Mouse (Mus musculus) layer of hippocampus, adult 2 months (tissue): ENCODE results near the gene Fndc1. TPM values are rescaled to one million over a fixed set of nuclear protein-coding genes. Genes with fewer than 3 reads are reported as not detected.

Experiments
- DNase-seq, 2 experiments: peaks; one replicate each; pipeline ENCODE4 v3.0.0; 2022; ENCODE audit warnings: low spot score in 2 of 2
- H3K27ac ChIP-seq: fragments of 200-600 bp; 2 replicates; pipeline ENCODE4 v1.8.1; 2022
- H3K4me3 ChIP-seq: fragments of 200-600 bp; 2 replicates; pipeline ENCODE4 v1.8.1; 2022; ENCODE audit warnings: mild to moderate bottlenecking
- CTCF ChIP-seq: fragments of 200-600 bp; conservative IDR thresholded peaks from 2 replicates; pipeline ENCODE4 v1.8.1; 2022; ENCODE audit warnings: antibody characterized with exemption, mild to moderate bottlenecking, moderate library complexity
- microRNA-seq, 2 experiments: library from miRNA; unstranded; fragments of <30 nt; microRNA quantifications; one replicate each; pipeline ENCODE4 v1.2.0; 2021
- total RNA-seq, 2 experiments: library from RNA; stranded (reverse); gene quantifications; 2 replicates each; pipeline ENCODE4 v1.2.3; 2021

The Fndc1 gene
- total RNA-seq, 2 experiments from 2014 or later = 14.9 to 15.4 TPM

DNA sequence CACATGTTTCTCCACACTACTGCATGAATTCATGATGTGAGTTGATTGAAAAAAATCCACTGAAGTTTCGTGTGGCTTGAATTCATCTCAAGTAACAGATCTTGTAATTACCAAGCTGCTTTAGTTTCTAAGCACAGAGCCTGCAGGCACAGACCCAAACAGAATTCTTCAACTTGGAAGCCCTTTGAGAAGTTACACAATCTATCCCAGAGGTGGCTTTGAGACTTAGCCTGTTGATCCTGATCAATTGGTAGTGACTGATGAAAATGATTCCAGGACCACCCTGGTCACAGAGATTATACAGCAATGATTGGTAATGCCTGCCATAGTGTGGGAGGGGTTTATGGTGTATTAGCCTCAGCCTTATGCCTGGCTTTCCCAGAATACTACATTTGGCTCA, 108.2 kb downstream of the Fndc1 start:
- TF ChIP-seq CTCF = no peak
- DNase-seq = no peak
- Histone ChIP-seq H3K27ac (no peak overlapping the region), H3K4me3 (no peak overlapping the region)

DNA sequence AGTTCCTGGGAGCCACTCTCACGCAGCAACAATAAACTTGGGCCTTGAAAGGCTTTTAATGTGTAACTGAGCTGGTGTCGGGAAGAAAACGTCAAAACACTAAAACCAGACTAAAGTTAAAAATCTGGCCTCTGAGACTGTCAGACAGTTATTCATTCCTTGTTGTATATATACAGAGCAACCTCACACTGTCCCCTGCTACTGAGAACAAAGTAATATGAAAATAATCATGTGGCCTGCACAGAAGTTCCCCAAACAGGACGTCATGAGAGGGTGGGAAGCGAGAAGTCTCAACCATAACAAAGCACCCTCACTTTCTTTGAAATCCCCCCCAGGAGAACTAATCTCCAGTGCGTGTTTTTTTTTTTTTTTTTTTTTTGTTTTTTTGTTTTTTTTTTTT, 109.2 kb downstream of the Fndc1 start:
- H3K4me3 ChIP-seq = no peak overlapping the region
- TF ChIP-seq CTCF = no peak
- H3K27ac ChIP-seq = no peak overlapping the region
- no peak for DNase-seq

DNA sequence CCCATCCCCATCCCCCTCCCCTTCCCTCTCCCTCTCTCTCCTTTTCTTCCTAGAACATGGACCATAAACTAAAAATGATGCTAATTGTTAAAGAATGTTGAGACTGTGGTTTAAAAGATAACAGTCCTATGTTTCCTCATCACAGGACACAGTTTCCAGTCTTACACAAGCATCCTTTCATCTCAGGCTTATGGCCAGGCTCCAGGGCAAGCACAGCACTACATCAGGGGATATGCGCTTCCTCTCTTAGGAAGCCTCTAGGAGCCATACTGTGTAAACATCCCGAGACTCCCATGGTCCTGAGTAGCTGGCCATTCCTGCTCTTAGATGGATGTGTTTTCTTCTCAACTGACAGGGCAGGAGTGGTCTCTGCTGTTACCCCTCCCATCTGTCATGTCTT, 114.1 kb downstream of the Fndc1 start:
- TF ChIP-seq CTCF = no peak
- no peak for DNase-seq
- no peak overlapping the region for H3K27ac ChIP-seq
- H3K4me3 ChIP-seq = no peak overlapping the region

- no peak for TF ChIP-seq CTCF
- no peak for DNase-seq
- Histone ChIP-seq H3K27ac (no peak overlapping the region), H3K4me3 (no peak overlapping the region)
These were observed 120.0 kb downstream of the Fndc1 start for GRCm38 (mm10) chr17:7707073-7707472.

GRCm38 (mm10) chr17:7690271-7690670, 136.8 kb downstream of the Fndc1 start:
- DNase-seq = no peak
- Histone ChIP-seq H3K27ac (no peak overlapping the region), H3K4me3 (no peak overlapping the region)
- TF ChIP-seq CTCF = no peak

Small RNA genes within 50 kb of the gene (microRNA-seq; reads per million reads assigned to microRNA genes)
- 0 reads per million in 2 experiments for gene Gm25872

Other genes with a start within 250 kb of the Fndc1 start
- gene Tagap, start 98.7 kb upstream of the Fndc1 start, total RNA-seq = 1 to 10 TPM; 4.8 to 5.0 TPM
- gene Rsph3a, start 118.3 kb upstream of the Fndc1 start, total RNA-seq = 10 to 100 TPM; 40.9 to 41.6 TPM